Mouse (Mus musculus) hematopoietic stem cell, adult 5-6 weeks (primary cell): ENCODE measurements around the gene Atg5. TPM values are rescaled to one million over a fixed set of nuclear protein-coding genes. Genes with fewer than 3 reads are reported as not detected.
"Not testable (repeated sequence)": the region's sequence is repeated elsewhere in the genome, so short reads cannot be mapped to it uniquely, and the experiment has no call there.

ENCODE experiments used
- ATAC-seq, 2 experiments: fragments of 125-278 bp in 1 of 2; replicated peaks in 1 of 2; 2 replicates each; pipeline ENCODE4 v1.8.0; 2016 to 2017; ENCODE audit warnings: inconsistent platforms in 2 of 2, mild to moderate bottlenecking in 2 of 2, moderate number of reproducible peaks in 2 of 2, low read depth in 1 of 2, moderate TSS enrichment in 1 of 2; ENCODE audit not compliant: low FRiP score in 2 of 2, poor library complexity in 2 of 2, severe bottlenecking in 2 of 2, insufficient read depth in 1 of 2, low TSS enrichment in 1 of 2
- total RNA-seq: library from RNA; stranded (forward); fragments of 172-1452, 232-1000 nt; gene quantifications from 2 replicates; pipeline ENCODE4 v1.2.3, GENCODE M21; 2017

Gene Atg5
- total RNA-seq = 25.1 and 33.5 TPM in 2 replicates

- ATAC-seq = peak; percentile 95 to 98
These were observed at the start of gene Atg5 for GRCm38 (mm10) chr10:44268145-44268860. Atg5 (plus strand) TSS chr10:44268358.

DNA sequence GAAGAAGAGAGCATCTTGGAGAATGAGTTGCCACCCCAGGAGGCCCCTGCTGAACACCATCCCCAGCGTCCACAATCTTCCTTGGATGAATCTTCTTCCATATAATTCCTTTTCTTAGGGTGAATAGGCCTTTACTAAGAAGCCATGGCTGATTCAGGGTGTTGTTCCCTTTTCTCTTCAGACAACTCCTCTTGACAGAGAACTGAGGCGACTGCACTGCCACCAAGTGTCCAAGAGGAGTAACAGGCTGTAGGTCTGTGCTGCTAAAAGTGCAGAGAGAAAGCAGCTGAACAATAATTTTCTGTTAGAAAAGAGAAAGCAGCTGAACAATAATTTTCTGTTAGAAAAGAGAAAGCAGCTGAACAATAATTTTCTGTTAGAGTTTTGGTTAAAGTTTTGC, 49.1 kb upstream of the Atg5 start:
- 0 out of 4 replicates have a peak, but pooled peaks of 1 of the 2 experiments have one; percentile 37 for ATAC-seq

DNA sequence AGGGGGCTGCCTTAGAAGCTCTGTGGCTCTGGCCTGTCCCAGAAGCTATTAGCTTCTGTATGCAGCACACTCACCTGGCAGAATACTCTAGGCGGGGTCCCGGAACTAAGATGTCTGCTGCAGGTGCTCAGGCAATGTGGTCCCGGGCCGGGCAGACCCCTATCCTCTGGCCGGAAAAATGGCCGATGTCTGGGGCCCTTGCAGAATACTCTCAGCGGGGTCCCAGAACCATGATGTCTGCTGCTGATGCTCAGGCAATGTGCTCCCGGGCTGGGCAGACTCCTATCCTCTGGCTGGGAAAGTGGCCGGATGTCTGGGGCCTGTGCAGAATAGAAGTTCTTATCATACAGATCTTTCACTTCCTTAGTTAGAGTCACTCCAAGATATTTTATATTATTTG, 43.8 kb upstream of the Atg5 start:
- no peak for ATAC-seq

- ATAC-seq = not testable (repeated sequence)
These were observed 34.8 kb upstream of the Atg5 start for GRCm38 (mm10) chr10:44233351-44233750.

DNA sequence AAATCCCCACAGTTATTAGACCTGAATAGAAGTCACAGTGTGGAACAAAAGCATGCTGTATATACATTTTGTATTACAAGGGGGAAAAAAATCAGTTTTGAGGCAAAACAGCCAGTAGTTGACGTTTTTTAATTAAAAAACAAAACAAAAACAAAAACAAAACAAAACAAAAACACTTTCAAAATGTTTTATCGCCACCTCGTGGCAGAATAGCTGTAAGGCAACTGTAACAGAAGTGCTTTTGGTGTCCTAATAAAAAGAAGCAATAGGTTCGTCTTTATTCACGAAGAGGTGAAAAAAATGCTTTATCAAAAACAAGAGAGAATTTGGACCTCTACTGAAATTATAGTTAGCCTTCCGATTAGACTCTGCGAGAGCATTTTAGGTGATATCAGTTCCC, 32.9 kb upstream of the Atg5 start:
- not testable (repeated sequence) for ATAC-seq

- no peak for ATAC-seq
These were observed 11.5 kb upstream of the Atg5 start for GRCm38 (mm10) chr10:44256624-44257023.

DNA sequence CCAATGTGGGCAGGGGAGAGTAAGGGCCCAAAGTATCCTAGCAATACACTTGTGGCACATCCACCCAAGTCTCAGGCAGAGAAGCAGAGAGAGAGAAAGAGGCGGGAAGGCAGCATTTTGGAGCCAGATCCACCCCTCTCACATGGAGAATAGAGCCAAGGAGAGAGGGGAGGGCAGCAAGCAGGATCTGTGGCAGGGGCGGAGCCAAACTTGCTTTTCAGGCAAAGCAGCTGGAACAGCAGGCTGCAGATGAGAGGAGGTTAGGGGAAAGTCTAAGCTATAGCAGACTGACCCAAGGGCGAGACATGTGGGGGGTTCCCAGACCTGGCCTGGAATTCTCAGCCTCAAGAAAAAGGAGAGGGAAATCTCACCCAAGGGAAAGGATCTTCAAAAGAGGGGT, 2.3 kb upstream of the Atg5 start:
- ATAC-seq = no peak

- no peak for ATAC-seq
These were observed 1.6 kb upstream of the Atg5 start for GRCm38 (mm10) chr10:44266561-44266960.

GRCm38 (mm10) chr10:44267426-44268142, 574 bp upstream of the Atg5 start:
- peak in 1 of 2 experiments; percentile 15; a peak in 2 of 4 replicates for ATAC-seq

GRCm38 (mm10) chr10:44269211-44269610, 1.1 kb downstream of the Atg5 start:
- no peak for ATAC-seq

GRCm38 (mm10) chr10:44282323-44282722, 14.2 kb downstream of the Atg5 start:
- ATAC-seq = peak; percentile 48 to 69; a peak in 3 of 4 replicates

DNA sequence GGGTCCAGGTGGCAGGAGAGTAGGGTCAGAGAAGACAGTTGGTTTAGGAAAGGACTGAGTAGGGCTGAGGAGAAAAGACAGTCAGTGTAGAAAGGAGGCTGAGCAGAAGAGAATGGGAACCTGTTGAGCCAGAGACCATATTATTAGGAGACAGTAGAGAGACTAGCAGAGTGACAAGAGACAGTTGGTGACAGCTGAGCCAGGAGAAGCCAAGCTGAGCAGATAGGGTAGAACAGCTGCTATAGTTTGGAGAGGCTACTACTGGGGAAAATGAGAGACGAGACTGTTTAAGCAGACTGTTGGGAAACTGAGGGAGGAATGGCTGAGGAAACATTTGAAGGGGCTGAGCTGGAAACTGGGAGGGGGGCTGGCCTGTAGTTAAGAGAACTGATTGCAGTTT, 16.9 kb downstream of the Atg5 start:
- no peak for ATAC-seq

DNA sequence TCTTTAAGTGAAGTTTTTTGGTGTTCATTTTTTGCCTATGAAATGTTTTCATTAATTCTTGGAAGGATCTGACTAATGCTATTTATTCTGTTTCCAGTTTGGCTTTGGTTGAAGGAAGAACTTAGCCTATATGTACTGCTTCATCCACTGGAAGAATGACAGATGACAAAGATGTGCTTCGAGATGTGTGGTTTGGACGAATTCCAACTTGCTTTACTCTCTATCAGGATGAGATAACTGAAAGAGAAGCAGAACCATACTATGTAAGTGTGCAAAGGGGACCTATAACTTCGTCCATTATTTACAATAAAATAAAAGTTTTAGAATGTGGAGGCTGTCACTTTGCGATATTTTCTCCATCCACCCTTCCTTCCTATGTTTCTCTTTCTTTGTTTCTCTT, 17.8 kb downstream of the Atg5 start:
- no peak for ATAC-seq

GRCm38 (mm10) chr10:44290876-44291275, 22.7 kb downstream of the Atg5 start:
- ATAC-seq = no peak

- ATAC-seq = peak; percentile 56 to 60; a peak in 2 of 4 replicates
These were observed 24.0 kb downstream of the Atg5 start for GRCm38 (mm10) chr10:44292205-44292604.

DNA sequence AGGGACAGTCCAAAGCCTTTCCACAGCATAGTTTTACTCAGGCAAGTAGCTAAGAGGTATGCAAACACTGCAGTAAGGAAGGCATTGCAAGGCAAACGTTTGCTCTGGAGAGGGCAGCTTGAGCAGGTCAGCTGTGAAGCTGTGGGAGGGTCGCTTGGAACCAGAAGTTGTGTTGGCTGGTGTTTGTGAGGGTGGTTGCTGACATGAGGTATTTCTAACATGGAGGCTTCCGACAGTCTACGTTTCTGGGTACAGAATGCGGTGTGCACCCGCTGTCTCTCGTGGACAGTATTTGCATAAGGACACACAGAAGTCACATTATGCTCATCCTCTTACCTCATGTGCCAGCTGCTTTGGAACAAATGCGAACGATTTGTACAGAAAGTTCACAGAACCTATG, 31.0 kb downstream of the Atg5 start:
- no peak for ATAC-seq

DNA sequence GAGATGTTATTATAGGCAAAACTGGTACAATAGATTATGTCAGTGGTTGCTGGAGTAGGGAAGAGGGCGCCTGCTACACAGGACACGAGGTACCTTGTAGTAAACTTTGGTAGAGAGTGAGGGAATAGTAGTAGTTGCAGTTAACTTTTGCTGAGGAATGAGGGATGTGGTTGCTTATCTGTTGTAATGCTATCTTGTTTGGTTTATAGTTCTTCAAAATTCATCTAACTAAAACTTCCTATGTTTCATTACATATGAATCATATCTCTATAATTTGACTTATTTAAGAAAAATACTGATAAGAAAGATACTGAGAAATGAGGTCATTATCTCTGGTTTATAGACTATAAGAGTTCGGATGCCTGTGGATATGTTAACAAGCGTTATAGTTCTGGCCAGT, 31.9 kb downstream of the Atg5 start:
- no peak for ATAC-seq

GRCm38 (mm10) chr10:44303648-44304329, 35.6 kb downstream of the Atg5 start:
- ATAC-seq = no peak
